Comparison of ENCODE assay signal across 31 mouse cellular contexts in genomic region chr4:84934342-84934929, GRCm38 (mm10). TPM values are rescaled to one million over a fixed set of nuclear protein-coding genes. Genes with fewer than 3 reads are reported as not detected.
DNase-seq lines count a peak whose midpoint lies in the region; ATAC-seq and TF ChIP-seq lines count a peak whose summit lies in the region.
"Had no signal": no experiment of that assay in that cellular context is flagged by ENCODE, and none has a peak within 500 bp of the region (broad histone marks: within the 10 kb centered on the region; RNA-seq: fewer than 3 reads in every experiment).

No protein-coding gene starts in this region.

- no peak overlapping the region for H3K4me2 ChIP-seq in liver, embryonic 15.5 days
- H3K4me2 ChIP-seq in forebrain, embryonic 16.5 days (ENCODE audit: low read length) = no peak overlapping the region
- H3K4me2 ChIP-seq in lung, postnatal 0 days (replicated peaks; ENCODE audit: low read depth, low read length) = no peak overlapping the region
- H3K4me2 ChIP-seq: embryonic facial prominence, embryonic 13.5 days; forebrain, embryonic 12.5 days; forebrain, embryonic 15.5 days; heart, embryonic 12.5 days; heart, embryonic 15.5 days; hindbrain, embryonic 13.5 days had no signal

- no peak overlapping the region for H3K4me3 ChIP-seq in liver, embryonic 15.5 days (replicated peaks)
- H3K4me3 ChIP-seq in forebrain, embryonic 16.5 days (replicated peaks; ENCODE audit: low read length) = no peak overlapping the region
- no peak overlapping the region for H3K4me3 ChIP-seq in lung, postnatal 0 days (ENCODE audit: low read depth, low read length)
- H3K4me3 ChIP-seq: embryonic facial prominence, embryonic 10.5 days; embryonic facial prominence, embryonic 13.5 days; erythroblast, embryonic 14.5 days; forebrain, embryonic 12.5 days; forebrain, embryonic 15.5 days; heart, embryonic 12.5 days; heart, embryonic 15.5 days; hindbrain, embryonic 10.5 days; hindbrain, embryonic 13.5 days had no signal

- no peaks in the 10 kb centered on the region for H3K27me3 ChIP-seq in liver, embryonic 15.5 days
- H3K27me3 ChIP-seq in forebrain, embryonic 16.5 days (replicated peaks; ENCODE audit: control insufficient read depth, insufficient read depth, low read length) = no peaks in the 10 kb centered on the region
- H3K27me3 ChIP-seq in lung, postnatal 0 days (replicated peaks; ENCODE audit: insufficient read depth, low read length) = no peaks in the 10 kb centered on the region
- H3K27me3 ChIP-seq: CH12.LX; embryonic facial prominence, embryonic 13.5 days; forebrain, embryonic 12.5 days; forebrain, embryonic 15.5 days; heart, embryonic 12.5 days; heart, embryonic 15.5 days; hindbrain, embryonic 13.5 days; Patski had no signal

- peak; percentile 66 for ATAC-seq in liver, embryonic 15.5 days (ENCODE audit: insufficient read depth)
- peak; percentile 90 for ATAC-seq in megakaryocyte progenitor cell, adult 5-6 weeks (replicated peaks; ENCODE audit: poor library complexity)
- ATAC-seq in forebrain, embryonic 16.5 days = no peak
- ATAC-seq in lung, postnatal 0 days = no peak
- ATAC-seq: forebrain, embryonic 15.5 days; hindbrain, embryonic 16.5 days; Patski had no signal

- WGBS in liver, embryonic 15.5 days (ENCODE audit: insufficient replicate concordance) = 30% methylated on average over 6 of the region's 6 CpGs
- 93% methylated on average over 6 of the region's 6 CpGs for WGBS in forebrain, embryonic 16.5 days
- 83% methylated on average over 6 of the region's 6 CpGs for WGBS in lung, postnatal 0 days

- TF ChIP-seq EP300 in lung, postnatal 0 days (IDR thresholded peaks at IDR 0.05) = no peak

- TF ChIP-seq CTCF in lung, postnatal 0 days (IDR thresholded peaks at IDR 0.05) = no peak

- H3K36me3 ChIP-seq in liver, embryonic 15.5 days (replicated peaks) = no peaks in the 10 kb centered on the region
- H3K36me3 ChIP-seq in forebrain, embryonic 16.5 days (ENCODE audit: control insufficient read depth, insufficient read depth) = no peaks in the 10 kb centered on the region
- H3K36me3 ChIP-seq in lung, postnatal 0 days (ENCODE audit: insufficient read depth, low read length) = no peaks in the 10 kb centered on the region
- H3K36me3 ChIP-seq: forebrain, embryonic 12.5 days; forebrain, embryonic 15.5 days; G1E; heart, embryonic 15.5 days had no signal

- H3K4me1 ChIP-seq in liver, embryonic 15.5 days (replicated peaks) = no peaks in the 10 kb centered on the region
- H3K4me1 ChIP-seq in forebrain, embryonic 16.5 days (replicated peaks; ENCODE audit: control insufficient read depth, insufficient read depth, low read length) = no peaks in the 10 kb centered on the region
- H3K4me1 ChIP-seq in lung, postnatal 0 days (ENCODE audit: insufficient read depth, low read depth, low read length) = no peaks in the 10 kb centered on the region
- H3K4me1 ChIP-seq: embryonic facial prominence, embryonic 10.5 days; embryonic facial prominence, embryonic 13.5 days; forebrain, embryonic 12.5 days; forebrain, embryonic 15.5 days; heart, embryonic 12.5 days; heart, embryonic 15.5 days; hindbrain, embryonic 10.5 days; hindbrain, embryonic 13.5 days had no signal

- no peak overlapping the region for H3K27ac ChIP-seq in liver, embryonic 15.5 days (replicated peaks)
- no peak overlapping the region for H3K27ac ChIP-seq in forebrain, embryonic 16.5 days (ENCODE audit: low read length)
- no peak overlapping the region for H3K27ac ChIP-seq in lung, postnatal 0 days (ENCODE audit: low read length)
- H3K27ac ChIP-seq: embryonic facial prominence, embryonic 10.5 days; embryonic facial prominence, embryonic 13.5 days; forebrain, embryonic 12.5 days; forebrain, embryonic 15.5 days; heart, embryonic 15.5 days; hindbrain, embryonic 10.5 days; hindbrain, embryonic 13.5 days had no signal

- no peaks in the 10 kb centered on the region for H3K9me3 ChIP-seq in liver, embryonic 15.5 days (replicated peaks)
- peaks cover 2% of the 10 kb centered on the region; the same call in 1 of the 2 replicates for H3K9me3 ChIP-seq in forebrain, embryonic 16.5 days (ENCODE audit: control insufficient read depth, low read length)
- no peaks in the 10 kb centered on the region for H3K9me3 ChIP-seq in lung, postnatal 0 days (ENCODE audit: low read length)
- H3K9me3 ChIP-seq: embryonic facial prominence, embryonic 10.5 days; embryonic facial prominence, embryonic 13.5 days; forebrain, embryonic 12.5 days; forebrain, embryonic 15.5 days; heart, embryonic 15.5 days had no signal

- H3K9ac ChIP-seq in liver, embryonic 15.5 days = no peak overlapping the region
- H3K9ac ChIP-seq in forebrain, embryonic 16.5 days (replicated peaks; ENCODE audit: low read depth, low read length) = no peak overlapping the region
- no peak overlapping the region for H3K9ac ChIP-seq in lung, postnatal 0 days (replicated peaks; ENCODE audit: low read depth)
- H3K9ac ChIP-seq: embryonic facial prominence, embryonic 13.5 days; forebrain, embryonic 12.5 days; forebrain, embryonic 15.5 days; heart, embryonic 12.5 days; heart, embryonic 15.5 days; hindbrain, embryonic 13.5 days had no signal

- peak; percentile 29 for DNase-seq in heart, adult 11 months
- no peak for DNase-seq in heart, adult 18-20 months
- no peak for DNase-seq in liver
- DNase-seq in lung, postnatal 0 days (ENCODE audit: low spot score) = no peak
- DNase-seq: adrenal gland, postnatal 10 days; adrenal gland, postnatal 36 days; cerebellum, adult 11 months; cerebellum, adult 2 months; cerebellum, adult 9-11 months; cerebellum, postnatal 25 days; embryo, embryonic 11 days; gastrocnemius, postnatal 10 days; gastrocnemius, postnatal 36 days; heart, postnatal 10 days; heart, postnatal 36 days had no signal

RNA-seq across cellular contexts. Expression of gene Cntln, which starts 50.3 kb away (rescaled TPM):
- 1 to 10 TPM; 2.0 to 2.3 TPM for total RNA-seq in heart, adult 18-20 months (2021)
- polyA plus RNA-seq in liver, embryonic 15.5 days (2015; fragmentation: Nextera tagmentation; extraction: Ambion mirVana) = 1.8 and 2.0 TPM in 2 replicates
- 23.6 and 26.9 TPM in 2 replicates for total RNA-seq in megakaryocyte progenitor cell, adult 5-6 weeks (2015)
- total RNA-seq in megakaryocyte progenitor cell, adult 5-6 weeks (2017) = 27.8 and 38.7 TPM in 2 replicates
- 5.0 and 6.1 TPM in 2 replicates for polyA plus RNA-seq in forebrain, embryonic 16.5 days (2015; fragmentation: Nextera tagmentation; extraction: Ambion mirVana)
- polyA plus RNA-seq in lung, postnatal 0 days (2015; fragmentation: Nextera tagmentation; extraction: Ambion mirVana) = 5.8 and 7.2 TPM in 2 replicates
- total RNA-seq: CH12.LX had no signal
- polyA plus RNA-seq: G1E had no signal

Comparison
In these comparisons a context has a peak if more than half of its experiments do, and no peak if none do; other contexts are left out.
1. ATAC-seq: peak in liver, embryonic 15.5 days (single experiment) and megakaryocyte progenitor cell, adult 5-6 weeks (single experiment); none in forebrain, embryonic 16.5 days (single experiment) and lung, postnatal 0 days (single experiment).